Mouse (Mus musculus): Measurements from ENCODE around the gene Mgst3.

Gene Mgst3

GRCm38 (mm10) chr1:167387310-167387709, 6.3 kb downstream of the Mgst3 start:
- DNase-seq, result no peak

GRCm38 (mm10) chr1:167386466-167386865, 7.2 kb downstream of the Mgst3 start:
- DNase-seq, result no peak

- no peak for DNase-seq
Measured at GRCm38 (mm10) chr1:167385636-167386035, 8.0 kb downstream of the Mgst3 start.

GRCm38 (mm10) chr1:167385211-167385610, 8.4 kb downstream of the Mgst3 start:
- no peak for DNase-seq

GRCm38 (mm10) chr1:167384156-167384555, 9.5 kb downstream of the Mgst3 start:
- DNase-seq, result no peak

- no peak for DNase-seq
Measured at GRCm38 (mm10) chr1:167383178-167383577, 10.5 kb downstream of the Mgst3 start.

DNA sequence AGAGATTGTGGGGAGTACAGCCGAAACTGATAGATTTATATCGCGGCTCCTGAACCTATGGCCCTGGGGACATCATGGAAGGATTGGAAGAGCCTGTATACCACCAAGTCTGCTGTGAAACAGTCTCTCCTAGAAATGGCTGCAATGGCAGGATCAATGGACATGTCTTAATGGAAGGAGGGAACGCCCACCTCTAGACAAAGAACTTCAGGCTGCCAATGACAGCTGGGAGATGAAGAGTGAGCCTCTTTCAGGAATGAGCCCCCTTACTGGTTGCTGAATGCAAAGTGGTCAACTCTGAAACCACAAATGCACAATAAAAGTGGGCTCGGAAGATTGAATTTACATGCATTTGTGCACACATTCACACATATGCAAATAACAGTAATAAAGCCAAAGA, 10.9 kb downstream of the Mgst3 start:
- no peak for DNase-seq

DNA sequence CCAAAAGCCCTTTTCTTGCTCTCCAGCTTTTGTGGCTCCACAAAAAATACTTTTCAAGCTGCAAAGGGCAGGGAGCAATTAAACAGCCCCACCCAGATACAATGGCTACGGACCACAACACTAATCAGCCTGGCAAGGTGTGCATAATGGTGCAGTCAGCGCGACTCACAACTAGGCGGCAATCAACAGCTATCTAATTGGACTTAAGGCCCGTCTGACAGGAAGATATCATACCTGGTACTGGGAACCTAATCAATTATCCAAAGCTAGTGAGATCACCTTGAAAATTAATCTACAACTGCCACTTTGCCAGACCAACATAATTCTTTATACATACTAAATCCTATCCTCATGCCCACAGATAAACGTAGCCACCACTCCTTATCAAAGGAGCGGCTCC, 11.3 kb downstream of the Mgst3 start:
- no peak for DNase-seq

GRCm38 (mm10) chr1:167381050-167382015, 12.3 kb downstream of the Mgst3 start:
- DNase-seq, result no peak

DNA sequence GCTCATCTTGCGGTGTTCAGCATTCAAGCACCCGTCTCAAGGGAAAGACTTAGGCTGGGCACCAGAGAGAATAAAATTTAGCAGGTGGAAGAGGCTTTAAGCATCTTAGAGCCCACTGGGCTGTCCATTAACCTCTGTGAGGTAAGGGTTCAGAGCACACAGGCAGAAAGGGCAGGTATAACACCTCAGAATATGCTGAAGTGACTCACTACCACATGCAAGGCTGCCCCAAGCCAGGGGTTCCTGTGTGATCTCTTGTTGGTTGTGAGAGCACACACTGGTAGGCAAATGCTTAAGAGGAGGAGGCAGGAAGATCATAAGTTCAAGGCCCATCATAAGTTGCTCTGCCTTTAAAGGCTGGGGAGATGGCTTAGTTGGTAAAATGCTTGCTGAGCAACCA, 13.4 kb downstream of the Mgst3 start:
- DNase-seq, result no peak

DNA sequence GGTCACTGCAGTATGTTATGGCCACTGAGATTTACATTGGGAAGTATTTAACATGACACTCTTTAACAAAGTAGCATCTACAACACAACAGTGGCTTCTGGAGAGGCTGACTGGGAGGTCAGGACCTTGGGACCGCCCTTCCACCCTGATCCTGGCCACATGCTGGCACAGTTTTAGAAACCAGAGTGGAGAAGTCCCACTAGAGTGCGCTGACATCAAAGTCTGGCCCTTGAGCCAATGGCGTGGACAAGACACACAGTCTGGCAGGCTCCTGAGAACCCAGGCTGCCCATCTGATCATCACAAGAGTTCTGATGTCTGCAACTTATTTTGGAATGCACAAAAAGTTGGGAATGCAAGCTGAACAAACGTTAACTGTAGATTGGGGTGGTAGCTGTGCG, 13.9 kb downstream of the Mgst3 start:
- no peak for DNase-seq

DNA sequence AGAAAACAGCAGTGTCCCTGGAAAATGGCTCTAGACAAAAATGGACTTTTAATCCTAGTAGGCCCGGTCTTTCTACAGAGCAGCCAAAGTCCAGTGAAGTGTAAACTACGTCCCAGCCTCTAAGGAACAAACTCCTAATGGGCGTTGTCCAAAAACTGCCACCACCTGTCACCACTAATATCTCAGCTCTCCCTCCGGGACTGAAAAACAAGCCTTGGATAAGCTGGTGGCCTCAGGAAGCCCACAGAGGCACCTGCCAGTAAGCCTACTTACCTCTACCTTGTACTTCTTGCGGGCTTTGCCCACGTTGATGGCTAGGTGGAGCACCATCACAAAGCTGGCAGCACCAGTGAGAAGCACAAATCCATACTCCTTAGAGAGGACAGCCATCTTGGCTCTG, 15.6 kb downstream of the Mgst3 start:
- no peak for DNase-seq

DNA sequence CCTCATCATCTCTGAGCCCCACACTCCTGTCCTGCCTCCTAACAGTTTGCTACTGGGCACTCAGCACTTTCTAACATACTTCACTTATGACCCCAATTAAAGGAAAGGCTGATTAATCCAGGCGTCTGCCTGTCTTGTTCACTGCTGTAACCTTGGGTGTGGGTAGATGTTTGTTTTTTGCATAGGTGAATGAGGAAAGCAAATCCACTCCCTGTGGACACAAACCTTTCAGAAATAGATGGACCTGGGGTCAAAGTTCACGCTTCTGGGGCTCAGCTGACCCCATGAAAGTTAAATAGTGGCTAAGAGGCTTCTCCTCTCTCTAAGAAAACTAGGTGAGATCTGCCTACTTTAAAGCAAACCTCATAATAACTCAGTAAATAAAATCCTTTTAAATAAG, 18.7 kb downstream of the Mgst3 start:
- DNase-seq, result no peak

DNA sequence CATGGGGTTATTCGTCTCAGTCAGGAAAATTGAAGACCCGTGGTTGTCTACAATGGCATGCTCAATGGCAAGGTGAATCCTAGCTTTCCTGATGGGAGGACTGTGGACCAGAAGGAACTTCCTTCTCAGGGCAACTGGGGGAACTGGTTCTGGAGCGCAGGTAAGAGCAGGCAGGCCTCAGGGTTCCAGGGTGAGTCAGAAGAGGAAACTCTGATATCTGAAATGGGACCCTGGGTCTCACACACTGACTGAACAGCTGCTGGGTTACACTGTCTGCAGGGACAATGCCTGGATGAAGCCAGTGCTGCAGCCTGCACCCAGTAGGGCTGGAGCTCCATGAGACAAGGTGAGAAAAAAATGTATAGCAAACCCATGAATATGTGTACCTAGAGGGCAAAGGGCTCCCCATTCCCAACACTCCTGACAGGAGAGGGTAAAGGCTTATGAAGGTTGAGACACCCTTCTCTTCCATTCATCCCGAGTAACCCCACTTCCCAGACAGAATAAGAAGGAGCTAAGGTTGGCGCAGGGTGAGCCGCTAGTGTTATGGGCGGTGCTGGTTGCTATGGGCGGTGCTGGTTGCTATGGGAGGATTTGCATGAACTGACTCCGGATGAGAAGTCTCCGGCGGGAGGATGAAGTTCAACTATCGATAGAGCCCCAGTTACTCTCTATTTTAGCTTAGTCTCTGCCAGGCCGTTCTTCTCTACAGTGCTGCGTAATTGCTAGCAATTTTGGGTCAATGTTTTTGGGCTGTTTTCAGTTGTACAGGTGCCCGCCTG, 19.4 kb downstream of the Mgst3 start:
- DNase-seq, result no peak

- no peak for DNase-seq
Measured at GRCm38 (mm10) chr1:167372739-167373138, 20.9 kb downstream of the Mgst3 start.

DNA sequence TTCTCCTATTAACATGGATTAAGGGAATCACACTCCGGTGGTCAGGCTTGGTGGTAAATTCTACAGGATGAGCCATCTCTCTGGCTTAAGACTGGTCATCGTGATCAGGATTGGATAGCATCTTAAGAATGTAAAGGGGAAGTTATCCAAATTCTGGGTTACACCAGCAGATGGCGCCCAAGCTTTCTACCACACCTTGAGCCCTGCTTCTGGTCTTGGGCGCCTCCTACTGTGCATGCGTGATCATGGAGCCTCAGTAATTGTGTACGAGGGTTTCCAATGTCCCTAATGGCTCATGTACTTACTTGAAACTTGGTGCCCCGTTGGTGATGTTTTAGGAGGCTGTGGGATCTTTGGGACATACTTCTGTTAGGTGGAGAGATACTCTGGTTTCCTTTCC, 23.7 kb downstream of the Mgst3 start:
- DNase-seq, result peak; percentile 80

DNA sequence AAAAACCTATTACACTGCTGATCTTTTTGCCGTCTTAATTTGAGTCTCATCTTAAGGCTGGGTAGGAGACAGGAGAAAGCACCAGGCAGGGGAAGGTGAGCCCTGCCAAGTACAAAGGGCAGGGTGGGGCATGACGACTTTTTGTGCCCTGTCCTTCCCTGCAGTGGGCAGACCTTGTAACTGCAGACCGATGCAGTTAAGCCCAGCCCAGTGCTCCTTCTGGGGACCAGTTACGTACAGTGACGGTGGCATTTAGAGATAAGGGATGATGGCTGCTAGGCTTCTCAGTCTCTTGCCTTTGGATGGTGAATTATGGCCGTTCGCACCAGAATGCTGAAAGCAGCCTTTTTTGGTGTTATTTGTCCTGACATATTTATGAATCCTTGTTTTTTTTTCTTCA, 25.1 kb downstream of the Mgst3 start:
- DNase-seq, result no peak

- no peak for DNase-seq
Measured at GRCm38 (mm10) chr1:167368018-167368417, 25.6 kb downstream of the Mgst3 start.

GRCm38 (mm10) chr1:167366621-167367020, 27.0 kb downstream of the Mgst3 start:
- no peak for DNase-seq

- DNase-seq, result no peak
Measured at GRCm38 (mm10) chr1:167365808-167366207, 27.8 kb downstream of the Mgst3 start.

DNA sequence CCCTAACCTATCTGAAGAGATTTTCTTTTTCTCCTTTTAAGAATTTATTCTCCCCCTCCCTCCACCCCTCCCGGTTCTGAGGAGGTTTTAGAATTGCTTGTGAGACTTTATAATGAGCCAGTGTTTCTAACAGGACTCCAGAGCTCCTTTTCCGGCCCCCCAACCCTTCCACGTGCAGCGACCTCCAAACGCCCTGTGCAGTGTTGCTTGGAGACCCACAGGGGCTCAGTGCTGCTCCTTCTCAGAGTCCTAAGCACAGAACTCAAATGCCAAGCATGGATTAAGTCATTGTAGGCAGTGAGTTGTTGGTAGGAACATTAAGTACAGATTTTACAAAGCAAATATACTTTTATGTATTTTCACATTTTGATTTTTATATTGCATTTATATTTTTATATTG, 30.3 kb downstream of the Mgst3 start:
- no peak for DNase-seq

- no peak for DNase-seq
Measured at GRCm38 (mm10) chr1:167362819-167363218, 30.8 kb downstream of the Mgst3 start.

GRCm38 (mm10) chr1:167360268-167360667, 33.4 kb downstream of the Mgst3 start:
- DNase-seq, result no peak

DNA sequence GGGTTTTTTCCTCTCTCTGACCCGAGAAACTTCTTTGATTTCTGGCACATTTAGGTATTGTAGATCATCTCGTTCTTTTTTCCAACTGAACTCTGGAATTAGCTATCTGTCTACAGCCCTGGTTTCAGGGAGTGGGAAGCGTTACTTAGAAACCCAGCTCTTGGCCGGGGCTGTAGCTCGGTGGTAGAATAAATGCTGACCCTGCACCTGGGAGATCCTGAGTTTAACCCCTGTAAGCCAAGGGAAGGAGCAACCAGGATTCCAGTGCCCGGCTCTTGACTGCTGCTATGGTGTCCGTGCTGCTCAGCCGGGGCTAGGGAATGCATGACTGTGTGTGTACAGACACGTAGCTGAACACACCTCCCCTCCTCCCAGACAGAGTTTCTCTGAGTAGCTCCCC, 34.9 kb downstream of the Mgst3 start:
- DNase-seq, result no peak

All from right cerebral cortex, postnatal 25 days (tissue).